Mouse (Mus musculus): ENCODE measurements around the gene Tspan2.
A peak's percentile ranks its signal among the peaks of the same experiment; 100 is the strongest.

Gene Tspan2

GRCm38 (mm10) chr3:102735031-102735558 lies 766 bp downstream of the Tspan2 start:
- peak; percentile 53 to 70 for DNase-seq

- no peak for DNase-seq
These were observed 1.3 kb downstream of the Tspan2 start for GRCm38 (mm10) chr3:102735638-102736037.

GRCm38 (mm10) chr3:102736436-102736835 lies 2.1 kb downstream of the Tspan2 start:
- DNase-seq = peak in 1 of 2 experiments; percentile 34

- DNase-seq = no peak
These were observed 2.8 kb downstream of the Tspan2 start for GRCm38 (mm10) chr3:102737106-102737505.

GRCm38 (mm10) chr3:102738161-102738901 lies 4.0 kb downstream of the Tspan2 start:
- DNase-seq = no peak

GRCm38 (mm10) chr3:102738926-102739325 lies 4.6 kb downstream of the Tspan2 start:
- no peak for DNase-seq

- no peak for DNase-seq
These were observed 8.4 kb downstream of the Tspan2 start for GRCm38 (mm10) chr3:102742725-102743124.

- no peak for DNase-seq
These were observed 8.9 kb downstream of the Tspan2 start for GRCm38 (mm10) chr3:102743202-102743601.

- no peak for DNase-seq
These were observed 9.6 kb downstream of the Tspan2 start for GRCm38 (mm10) chr3:102743781-102744471.

- DNase-seq = peak in 1 of 2 experiments; percentile 22
These were observed 10.3 kb downstream of the Tspan2 start for GRCm38 (mm10) chr3:102744657-102745056.

GRCm38 (mm10) chr3:102746174-102746573 lies 11.8 kb downstream of the Tspan2 start:
- DNase-seq = no peak

GRCm38 (mm10) chr3:102748038-102748437 lies 13.7 kb downstream of the Tspan2 start:
- peak; percentile 47 to 58 for DNase-seq

GRCm38 (mm10) chr3:102748686-102749085 lies 14.4 kb downstream of the Tspan2 start:
- DNase-seq = no peak

- no peak for DNase-seq
These were observed 16.8 kb downstream of the Tspan2 start for GRCm38 (mm10) chr3:102751136-102751535.

GRCm38 (mm10) chr3:102751536-102751935 lies 17.2 kb downstream of the Tspan2 start:
- no peak for DNase-seq

- DNase-seq = no peak
These were observed 17.7 kb downstream of the Tspan2 start for GRCm38 (mm10) chr3:102752053-102752452.

GRCm38 (mm10) chr3:102752457-102752856 lies 18.1 kb downstream of the Tspan2 start:
- no peak for DNase-seq

GRCm38 (mm10) chr3:102755801-102756200 lies 21.5 kb downstream of the Tspan2 start:
- DNase-seq = no peak

GRCm38 (mm10) chr3:102757019-102757418 lies 22.7 kb downstream of the Tspan2 start:
- DNase-seq = no peak

- no peak for DNase-seq
These were observed 25.9 kb downstream of the Tspan2 start for GRCm38 (mm10) chr3:102760236-102760635.

GRCm38 (mm10) chr3:102762388-102762787 lies 28.1 kb downstream of the Tspan2 start:
- no peak for DNase-seq

GRCm38 (mm10) chr3:102763713-102764400 lies 29.5 kb downstream of the Tspan2 start:
- peak; percentile 30 to 37 for DNase-seq

- no peak for DNase-seq
These were observed 30.5 kb downstream of the Tspan2 start for GRCm38 (mm10) chr3:102764850-102765249.

Data from kidney, postnatal 4 days (tissue).